Mouse (Mus musculus): ENCODE measurements around the gene Tmem37.

Tmem37 gene

DNA sequence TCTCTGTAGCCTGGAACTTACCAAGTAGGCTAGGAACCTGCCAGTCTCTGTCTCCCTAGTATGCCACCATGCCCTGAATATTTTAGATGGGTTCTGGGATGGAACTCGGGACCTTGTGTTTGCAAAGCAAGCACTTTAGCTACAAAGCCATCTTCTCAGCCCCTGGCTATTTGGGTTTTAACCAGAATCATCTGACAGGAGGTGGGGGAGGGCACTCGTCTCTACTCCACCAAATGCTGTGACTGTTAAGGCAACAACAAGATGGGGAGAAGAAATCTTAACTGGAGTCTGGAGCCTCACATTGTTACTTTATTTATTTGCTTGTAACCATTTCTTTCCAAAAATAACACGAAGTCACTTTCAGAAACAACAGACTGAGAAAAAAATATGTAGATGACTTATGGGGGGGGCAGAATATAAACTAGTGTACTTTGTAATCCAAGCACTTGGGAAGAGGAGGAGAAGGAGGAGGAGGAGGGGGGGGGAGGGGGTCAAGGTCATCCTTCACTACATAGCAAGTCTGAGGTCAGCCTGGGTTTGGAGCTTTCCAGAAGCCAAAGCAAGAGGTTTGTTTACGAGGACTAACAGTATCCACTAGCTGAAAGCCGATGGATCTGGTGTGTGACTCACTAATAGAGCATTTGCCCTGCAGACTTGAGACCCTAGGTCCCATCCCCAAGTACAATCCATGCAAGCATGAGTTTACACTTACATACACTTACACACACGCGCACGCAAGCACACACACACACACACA lies 16.0 kb downstream of the Tmem37 start:
- no peak for DNase-seq (ENCODE audit: low spot score in 2 of 2)

DNA sequence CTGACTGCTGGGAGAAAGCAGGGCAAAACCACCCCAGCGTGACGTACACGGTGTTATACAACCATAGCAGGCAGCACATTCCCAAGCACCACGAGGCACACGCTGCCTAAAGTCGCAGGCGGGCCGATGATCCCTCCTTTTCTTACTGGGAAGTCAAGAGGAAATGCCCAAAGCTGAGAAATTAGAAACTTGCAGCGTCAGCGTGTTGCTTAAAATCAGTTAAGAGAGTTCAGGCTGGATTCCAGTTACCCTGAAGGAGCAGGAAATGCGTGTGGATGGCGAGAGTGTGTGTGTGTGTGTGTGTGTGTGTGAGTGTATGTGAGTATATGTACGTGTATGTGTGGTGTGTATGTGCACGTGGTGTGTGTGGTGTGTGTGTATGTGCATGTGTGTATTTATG lies 16.8 kb downstream of the Tmem37 start:
- no peak for DNase-seq (ENCODE audit: low spot score in 2 of 2)

DNA sequence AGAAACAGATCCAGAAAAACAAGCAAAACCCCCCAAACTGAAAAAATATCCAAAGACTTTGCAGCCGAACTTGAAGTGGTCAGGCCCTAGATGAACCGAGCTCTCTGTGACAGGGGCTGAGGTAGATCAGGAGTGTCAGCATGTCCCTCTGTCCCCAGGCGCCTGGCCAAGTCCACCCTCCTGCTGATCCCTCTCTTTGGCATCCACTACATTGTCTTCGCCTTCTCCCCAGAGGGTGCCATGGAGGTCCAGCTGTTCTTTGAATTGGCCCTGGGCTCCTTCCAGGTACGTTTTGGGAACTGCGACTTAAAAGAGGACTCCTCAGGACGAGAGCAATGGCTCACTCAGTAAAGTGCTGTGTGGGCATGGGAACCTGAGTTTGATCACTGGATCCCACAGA lies 17.6 kb downstream of the Tmem37 start:
- DNase-seq (ENCODE audit: low spot score in 2 of 2): no peak

DNA sequence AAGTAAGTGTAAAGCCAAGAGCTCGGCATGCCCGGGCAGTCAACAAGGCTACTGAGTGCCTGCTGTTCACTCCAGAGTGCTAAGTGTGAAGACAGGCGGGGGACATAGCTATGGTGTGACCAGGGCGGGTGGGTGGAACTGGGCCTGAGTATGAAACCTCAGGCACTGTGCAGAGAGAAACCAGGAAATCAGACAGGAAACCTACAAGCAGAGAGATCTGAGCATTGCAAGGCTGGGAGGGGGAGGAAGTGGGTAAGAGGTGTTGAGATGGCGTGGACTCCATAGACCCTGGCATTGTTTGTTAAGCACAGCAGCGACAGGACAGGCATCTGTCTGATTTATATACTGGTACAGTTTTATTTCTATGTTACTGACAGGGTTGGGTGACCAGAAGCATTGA lies 18.4 kb downstream of the Tmem37 start:
- no peak for DNase-seq (ENCODE audit: low spot score in 2 of 2)

DNA sequence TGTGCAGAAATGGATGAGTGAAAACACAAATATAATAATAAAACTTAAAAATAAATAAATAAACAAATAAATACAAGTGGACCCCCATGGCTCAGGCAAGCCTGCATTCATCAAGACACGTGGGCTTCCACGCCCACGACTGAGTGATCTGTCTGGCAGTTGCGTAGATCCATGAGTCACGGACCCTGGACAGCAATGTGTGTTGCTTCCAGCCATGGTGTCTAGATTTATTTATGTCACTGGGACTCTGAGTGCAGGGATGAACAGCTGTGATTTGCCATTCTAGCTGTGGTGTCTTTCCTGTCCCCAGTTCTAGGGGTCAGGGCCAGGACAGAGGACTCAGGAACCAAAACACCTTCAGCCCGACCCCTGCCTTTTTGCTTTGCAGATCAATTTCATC lies 18.9 kb downstream of the Tmem37 start:
- DNase-seq (ENCODE audit: low spot score in 2 of 2): no peak

DNA sequence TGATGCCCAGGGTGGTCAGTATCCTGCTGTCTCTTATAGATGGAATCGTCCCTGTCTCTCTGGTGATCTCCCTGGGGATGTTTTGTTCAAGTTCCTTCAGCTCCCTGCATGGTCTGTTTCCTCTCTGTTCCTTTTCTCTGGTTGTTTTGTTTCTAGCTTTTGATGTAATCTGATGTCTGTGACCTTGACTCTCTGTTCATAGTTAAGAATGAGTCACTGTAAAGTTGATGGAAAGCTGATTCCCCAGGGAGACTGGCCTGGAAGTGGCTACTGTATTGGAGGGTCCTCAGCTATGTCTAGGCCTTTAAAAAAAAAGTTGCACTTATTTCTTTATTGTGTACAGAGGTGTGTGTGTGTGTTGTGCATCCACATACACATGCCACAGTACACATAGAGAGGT lies 22.8 kb downstream of the Tmem37 start:
- no peak for DNase-seq (ENCODE audit: low spot score in 2 of 2)

DNA sequence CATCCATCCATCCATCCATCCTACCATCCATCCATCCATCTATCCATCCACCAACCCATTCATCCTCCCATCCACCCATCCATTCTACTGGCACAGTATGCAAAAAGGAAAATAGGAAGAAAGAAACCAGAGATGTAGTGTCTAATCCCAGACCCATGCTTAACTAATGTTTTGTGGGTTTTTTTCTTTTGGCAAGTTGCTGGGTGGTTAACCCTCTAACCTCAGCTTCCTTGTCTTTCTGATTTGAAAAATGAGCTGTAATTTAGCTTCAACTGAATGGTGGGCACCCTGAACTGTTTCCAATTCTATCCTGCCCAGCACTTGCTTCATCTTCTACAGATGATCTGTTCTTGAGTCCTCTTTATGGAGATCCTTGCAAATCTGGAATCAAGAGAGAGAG lies 26.5 kb downstream of the Tmem37 start:
- DNase-seq (ENCODE audit: low spot score in 2 of 2): no peak

DNA sequence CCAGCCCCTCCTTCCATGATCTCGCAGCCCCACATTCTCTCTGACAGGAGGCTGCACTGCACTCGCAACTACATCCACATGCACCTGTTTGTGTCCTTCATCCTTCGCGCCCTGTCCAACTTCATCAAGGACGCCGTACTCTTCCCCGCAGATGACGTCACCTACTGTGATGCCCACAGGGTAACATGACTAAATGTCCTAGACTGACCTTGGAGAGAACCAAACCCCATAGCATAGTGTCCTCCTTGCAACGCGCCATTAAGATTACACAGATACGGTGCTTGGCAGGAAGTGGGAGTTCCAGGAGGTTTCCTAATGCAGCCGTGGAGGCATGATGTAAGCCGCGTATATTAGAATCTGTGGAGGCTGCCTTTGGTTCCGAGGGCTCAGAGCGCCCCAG lies 29.3 kb downstream of the Tmem37 start:
- DNase-seq (ENCODE audit: low spot score in 2 of 2): no peak

DNA sequence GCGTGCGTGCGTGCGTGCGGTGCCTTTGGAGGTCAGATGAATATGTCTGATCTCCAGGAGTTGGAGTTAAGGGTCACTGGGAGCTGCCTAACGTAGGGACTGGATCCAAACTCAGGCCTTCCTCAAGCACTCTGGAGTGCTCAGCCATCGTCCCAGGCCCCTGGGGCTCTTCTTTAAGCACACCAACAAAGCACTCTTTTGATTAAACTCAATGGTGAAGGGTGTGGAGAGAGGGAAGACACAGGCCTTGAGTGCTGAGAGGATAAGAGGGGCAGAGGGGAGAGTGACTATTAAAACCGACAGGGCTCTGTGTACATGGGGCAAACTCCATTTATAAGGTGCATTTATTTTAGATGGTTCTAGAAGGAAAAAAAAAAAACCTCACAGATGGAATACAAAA lies 31.5 kb downstream of the Tmem37 start:
- no peak for DNase-seq (ENCODE audit: low spot score in 2 of 2)

DNA sequence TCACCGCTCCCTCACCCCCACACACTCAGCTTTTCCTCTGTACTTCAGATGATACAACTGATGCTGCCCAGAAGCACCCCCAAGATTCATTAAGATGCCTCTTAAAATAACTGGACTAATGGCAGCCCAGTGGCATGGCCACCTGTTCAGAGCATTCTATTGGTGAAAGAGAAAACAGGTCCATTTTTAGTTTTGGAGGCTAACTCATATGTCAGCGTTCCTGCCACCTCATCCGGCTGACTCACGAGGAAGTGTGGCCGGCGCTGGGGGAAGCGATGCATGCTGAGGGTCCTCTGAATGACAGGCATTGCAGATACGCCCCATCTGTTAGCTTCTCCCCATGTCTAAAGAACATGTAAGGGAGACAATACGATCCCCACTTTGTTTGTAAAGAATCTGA lies 35.3 kb downstream of the Tmem37 start:
- DNase-seq (ENCODE audit: low spot score in 2 of 2): no peak

DNA sequence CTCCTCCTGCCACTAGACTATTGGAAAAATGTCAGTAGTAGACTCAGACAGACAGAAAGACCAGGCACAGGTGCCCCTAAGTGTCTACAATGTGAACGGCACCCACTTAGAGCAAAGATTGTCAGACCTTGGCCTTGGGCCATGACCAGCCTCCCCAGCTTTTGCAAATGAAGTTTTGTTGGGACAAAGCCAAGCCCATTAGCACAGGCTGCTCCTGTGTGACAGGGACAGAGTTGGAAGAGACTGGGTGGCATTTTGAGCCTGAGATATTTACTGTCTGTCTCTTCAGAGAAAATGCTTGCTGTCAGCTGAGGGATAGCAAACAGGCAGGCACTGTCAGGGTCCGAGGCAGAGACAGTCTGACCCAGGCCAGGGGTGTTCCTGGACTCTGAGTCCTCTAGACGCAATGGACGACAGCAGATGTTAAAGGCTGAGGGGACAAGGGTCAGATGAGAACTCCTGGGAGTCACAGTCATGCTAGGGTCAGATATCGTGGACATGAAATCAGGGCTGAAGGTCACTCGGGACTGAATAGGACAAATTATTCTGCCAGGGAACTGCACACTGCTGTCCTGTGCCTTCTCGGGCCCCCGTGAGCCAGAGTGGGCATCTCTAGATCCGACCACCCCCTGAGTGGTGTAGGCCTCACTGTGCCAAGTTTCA lies 36.7 kb downstream of the Tmem37 start:
- DNase-seq (ENCODE audit: low spot score in 2 of 2): no peak

DNA sequence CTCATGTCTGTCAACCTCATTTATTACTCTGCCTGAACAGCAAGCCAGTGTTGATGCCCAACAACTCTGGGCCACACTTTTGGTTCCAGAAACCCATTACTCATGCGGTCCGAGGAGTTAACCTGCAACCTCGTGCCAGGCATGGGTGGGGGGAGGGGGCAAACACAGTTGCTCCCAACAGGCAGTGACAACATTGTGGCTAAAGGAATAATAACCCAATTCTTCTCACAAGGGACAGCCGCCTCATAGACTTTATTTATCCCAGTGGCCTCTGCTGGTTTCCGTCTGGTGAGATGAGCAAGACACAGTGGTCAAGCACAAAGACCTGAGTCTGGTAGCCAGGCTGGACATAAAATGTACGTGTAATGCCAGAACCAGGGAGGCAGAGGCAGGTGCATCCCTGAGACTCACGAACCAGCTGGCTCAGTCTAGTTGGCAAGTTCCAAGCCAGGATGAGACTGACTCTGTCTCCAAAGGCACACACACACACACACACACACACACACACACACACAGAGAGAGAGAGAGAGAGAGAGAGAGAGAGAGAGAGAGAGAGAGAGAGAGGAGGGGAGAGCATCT lies 38.3 kb downstream of the Tmem37 start:
- no peak for DNase-seq (ENCODE audit: low spot score in 2 of 2)

DNA sequence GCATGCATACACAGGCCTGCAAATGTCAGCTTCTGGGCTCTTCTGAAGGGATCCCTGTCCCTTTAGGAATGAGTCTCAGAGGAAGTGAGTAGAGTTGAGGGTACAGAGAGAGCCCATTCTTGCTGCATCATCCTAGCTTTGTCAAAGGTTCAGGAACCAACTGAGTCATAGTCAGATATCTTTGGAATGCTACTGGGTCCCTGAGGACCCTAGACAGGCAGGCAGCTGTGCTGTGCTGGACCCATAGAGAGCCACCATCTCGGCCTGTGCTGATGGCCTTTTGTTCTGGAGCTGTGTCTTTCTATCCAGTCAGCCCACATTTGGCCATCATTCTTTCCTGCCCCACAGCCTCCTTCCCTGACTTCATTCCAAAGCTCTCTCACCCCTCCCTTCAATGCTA lies 39.1 kb downstream of the Tmem37 start:
- DNase-seq (ENCODE audit: low spot score in 2 of 2): no peak

DNA sequence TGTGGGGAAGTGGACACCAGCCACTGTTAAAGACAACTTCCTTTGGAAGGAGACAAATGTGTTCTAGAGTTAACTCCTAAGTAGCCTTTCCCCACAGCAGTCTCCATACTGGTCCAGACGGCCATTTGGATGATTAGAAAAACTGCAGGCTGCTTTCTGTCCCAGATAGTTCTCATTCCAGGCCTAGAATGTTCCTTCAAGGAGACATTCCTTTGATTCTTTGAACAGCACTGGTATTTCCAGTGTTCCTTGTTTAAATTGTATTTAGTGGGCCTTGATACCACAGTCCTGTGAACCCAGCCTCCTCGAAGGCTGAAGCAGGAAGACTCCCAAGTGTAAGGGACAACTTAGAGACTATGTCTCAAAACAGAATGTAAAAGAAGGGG lies 40.4 kb downstream of the Tmem37 start:
- DNase-seq (ENCODE audit: low spot score in 2 of 2): no peak

DNA sequence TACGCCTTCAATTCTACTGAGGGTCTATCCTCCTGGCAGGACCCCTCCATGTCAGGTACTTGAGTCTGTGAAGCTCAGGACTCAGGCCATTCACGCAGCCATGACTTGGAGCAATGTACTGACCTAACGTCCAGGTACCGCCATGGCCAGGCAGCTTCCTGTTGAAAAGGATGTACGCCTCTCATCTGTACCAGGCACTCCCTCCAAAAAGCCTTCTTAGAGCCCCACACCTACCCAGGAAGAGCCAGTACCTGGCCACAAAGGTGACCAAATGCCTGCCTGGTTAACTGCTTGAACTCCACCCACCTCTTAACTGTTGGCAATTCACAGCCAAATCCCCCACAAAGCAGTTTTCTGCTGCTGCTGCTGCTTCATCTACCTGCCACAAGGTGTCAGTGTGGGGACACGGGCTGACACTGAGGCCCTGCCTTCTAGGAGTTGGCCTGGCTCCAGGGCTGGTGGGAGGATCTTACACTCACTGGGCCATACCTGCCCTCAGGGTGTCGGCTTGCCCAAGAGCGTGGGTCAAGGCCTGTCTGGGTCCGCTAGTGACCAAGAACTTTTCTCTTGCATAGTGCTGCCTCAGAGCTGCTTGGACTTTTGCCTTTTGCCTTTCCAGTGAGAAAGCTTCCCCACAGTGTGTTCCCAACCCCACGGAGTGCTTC lies 40.9 kb downstream of the Tmem37 start:
- peak; percentile 59 to 84 for DNase-seq (ENCODE audit: low spot score in 2 of 2)

DNA sequence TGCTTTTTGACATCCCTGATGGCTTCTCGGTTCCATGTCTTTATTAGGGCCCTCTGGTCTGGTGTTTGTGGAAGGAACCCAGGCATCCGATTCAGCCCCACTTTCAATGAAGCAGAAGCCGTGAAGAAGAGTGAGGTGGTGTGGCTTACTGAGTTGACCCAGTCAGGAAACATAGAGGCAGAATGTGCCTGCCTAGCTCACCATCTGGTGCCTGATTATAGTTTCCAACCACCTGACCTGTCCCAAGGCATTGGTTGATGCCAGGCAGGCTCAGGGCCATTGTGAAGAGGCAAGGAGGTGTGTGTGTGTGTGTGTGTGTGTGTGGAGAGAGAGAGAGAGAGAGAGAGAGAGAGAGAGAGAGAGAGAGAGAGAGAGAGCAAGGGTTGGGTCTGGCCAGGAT lies 43.4 kb downstream of the Tmem37 start:
- no peak for DNase-seq (ENCODE audit: low spot score in 2 of 2)

DNA sequence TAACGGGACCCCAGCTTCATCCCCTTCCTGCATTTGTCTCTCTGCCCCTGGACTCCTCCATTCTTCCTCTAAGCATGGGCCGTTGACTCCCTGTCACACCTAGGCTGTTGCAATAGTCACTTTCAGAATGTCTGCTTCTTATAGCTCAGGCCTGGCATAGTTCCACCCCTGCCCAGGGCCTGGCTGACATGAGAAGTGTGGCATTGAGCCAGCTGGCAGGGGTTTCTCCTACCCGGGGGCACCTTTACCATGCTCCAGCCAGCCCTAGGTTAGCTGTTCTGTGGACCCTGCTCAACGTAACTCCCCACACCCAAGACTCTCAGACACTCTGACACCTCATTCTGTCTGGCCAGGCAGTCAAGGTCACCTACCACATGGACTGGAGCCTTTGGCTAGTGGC lies 46.2 kb downstream of the Tmem37 start:
- DNase-seq (ENCODE audit: low spot score in 2 of 2): no peak

DNA sequence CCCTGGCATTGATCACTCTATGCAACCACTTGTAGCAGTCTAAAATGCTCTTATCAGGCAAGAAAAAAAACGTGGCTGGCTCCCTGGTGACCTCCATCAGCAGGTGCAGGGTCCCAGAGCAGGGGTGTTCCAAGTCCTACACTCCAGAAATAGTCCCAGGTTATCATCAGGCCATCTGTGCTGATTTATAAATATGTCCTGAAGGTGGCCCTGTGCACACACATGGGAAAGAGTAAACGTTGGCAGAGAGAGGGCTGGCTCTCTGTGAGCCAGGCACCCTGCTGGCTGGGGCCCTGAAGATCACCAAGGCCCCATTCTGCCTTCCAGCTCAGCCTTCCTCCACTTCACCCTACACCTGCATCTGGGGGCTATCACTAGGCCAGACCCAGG lies 48.8 kb downstream of the Tmem37 start:
- DNase-seq (ENCODE audit: low spot score in 2 of 2): no peak

DNA sequence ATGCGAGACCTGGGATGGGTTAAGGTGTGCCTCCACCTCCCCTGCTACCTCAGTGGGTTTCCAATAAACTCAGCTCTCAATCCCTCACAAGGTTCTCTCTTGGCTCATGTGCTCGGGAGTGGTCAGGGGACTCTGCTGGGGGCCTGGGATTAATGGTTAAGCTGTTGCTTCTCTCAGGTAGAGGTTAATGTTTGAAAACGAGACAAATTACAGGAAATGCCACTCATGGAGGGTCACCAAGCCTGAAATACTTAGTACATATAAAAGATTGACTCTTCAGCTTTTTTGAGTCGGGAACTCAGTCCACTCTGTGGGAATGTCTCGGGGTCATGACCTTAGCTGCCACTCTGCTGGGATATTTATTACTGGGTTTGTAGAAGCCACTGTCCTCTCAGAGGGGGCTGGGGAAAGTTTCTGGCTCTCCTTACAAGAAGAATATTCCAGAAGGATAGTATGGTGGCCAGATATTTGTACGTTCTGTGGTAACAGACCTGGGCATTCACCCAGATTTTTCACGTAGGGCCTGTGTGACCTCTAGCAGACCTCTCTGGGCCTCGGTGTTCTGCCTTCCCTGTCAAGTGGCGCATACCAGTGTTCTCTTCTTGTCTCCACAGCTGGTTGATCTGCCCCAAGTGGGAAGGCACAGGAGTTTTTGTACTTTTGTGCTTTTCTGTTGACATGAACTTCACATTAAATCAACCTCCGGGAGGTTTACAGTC lies 49.4 kb downstream of the Tmem37 start:
- no peak for DNase-seq (ENCODE audit: low spot score in 2 of 2)

DNA sequence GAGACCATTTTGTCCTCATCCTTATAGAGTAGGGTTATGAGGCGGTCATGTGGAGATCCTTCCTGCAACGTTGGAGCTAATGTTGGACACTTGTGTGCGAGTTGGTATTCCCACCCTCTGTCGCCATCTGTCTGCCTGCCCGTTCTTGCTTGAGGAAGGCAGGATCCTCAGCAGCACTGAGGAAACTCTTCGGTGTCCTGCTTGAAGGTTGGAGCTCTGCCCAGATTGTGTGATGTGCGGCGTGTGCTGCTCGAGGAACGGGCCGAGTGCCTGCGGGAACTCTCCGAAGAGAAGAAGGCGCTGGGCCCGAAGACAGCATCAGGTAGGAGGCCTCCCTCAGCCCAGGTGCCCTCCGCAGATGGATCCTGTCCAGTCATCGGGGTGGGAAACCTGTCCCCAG lies 51.9 kb downstream of the Tmem37 start:
- no peak for DNase-seq (ENCODE audit: low spot score in 2 of 2)

DNA sequence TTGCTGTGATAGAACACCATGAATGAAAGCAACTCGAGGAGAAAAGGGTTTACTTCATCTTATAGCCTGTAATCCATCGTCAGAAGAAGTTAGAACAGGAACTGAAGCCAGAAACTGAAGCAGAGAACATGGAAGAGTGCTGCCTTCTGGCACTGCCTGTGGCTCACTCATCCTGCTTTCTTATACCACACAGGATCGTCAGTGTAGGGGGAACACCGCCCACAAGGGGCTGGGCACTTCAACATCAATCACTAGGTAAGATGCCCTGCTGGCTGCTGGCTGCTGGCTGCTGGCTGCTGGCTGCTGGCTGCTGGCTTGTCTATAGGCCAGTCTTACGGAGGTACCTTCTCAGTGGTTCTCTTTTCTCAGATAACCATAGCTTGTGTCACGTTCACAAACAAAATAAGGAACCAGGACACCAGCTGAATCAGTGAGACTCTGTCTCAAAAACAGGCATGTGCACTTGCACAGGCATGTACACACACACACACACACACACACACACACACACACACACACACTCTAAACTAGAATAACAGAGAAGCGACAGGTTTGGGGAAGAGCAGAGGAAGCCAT lies 53.5 kb downstream of the Tmem37 start:
- DNase-seq (ENCODE audit: low spot score in 2 of 2): no peak

DNA sequence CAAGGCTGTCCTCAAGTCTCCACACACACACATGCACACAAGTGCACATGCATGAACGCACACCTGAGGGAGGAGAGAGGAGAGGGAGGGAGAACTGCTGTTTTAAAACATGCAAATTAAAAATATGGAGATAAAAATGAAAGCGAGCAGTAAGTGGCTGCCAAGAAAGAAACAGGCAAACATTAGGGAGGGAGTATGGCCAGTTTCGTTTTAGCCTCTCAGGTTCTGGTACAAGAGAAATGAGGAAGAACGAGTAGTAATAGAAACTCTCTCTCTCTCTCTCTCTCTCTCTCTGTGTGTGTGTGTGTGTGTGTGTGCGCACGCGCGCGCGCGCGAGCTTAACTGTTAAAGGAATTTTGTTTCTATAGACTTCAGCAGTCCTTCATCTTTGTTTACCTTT lies 54.4 kb downstream of the Tmem37 start:
- DNase-seq (ENCODE audit: low spot score in 2 of 2): no peak

Measured in urinary bladder, postnatal 36 days (tissue).